21 mouse cellular contexts compared by ENCODE assay signal in the genomic region with DNA sequence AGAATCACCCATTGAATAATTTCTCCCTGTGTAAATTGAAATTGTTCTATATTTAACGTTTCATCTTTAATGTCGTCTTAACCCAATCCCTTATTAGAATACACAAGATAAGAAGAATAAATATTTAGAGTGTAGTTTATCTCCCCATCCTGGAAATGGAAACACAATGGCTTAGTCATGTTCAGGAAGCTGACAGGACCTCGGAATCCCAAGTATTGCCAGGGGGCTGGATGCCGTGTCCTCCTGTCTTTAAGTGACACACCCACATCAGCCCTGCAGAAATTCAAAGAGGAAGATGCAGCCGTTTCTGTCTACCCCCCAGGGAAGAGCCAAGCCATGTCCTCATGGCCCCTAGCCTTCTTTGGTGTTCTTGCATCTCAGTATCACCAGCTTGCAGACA.
"Had no signal": no experiment of that assay in that cellular context is flagged by ENCODE, and none has a peak within 500 bp of the region (broad histone marks: within the 10 kb centered on the region; RNA-seq: fewer than 3 reads in every experiment).

No protein-coding gene starts in this region.

- H3K27ac ChIP-seq: liver, embryonic 13.5 days; liver, embryonic 15.5 days; macrophage; midbrain, embryonic 10.5 days; midbrain, embryonic 12.5 days; neural tube, embryonic 13.5 days; neural tube, embryonic 15.5 days had no signal

- H3K4me1 ChIP-seq: liver, embryonic 13.5 days; liver, embryonic 15.5 days; midbrain, embryonic 12.5 days; neural tube, embryonic 13.5 days; neural tube, embryonic 15.5 days had no signal

- H3K9me3 ChIP-seq: liver, embryonic 13.5 days; liver, embryonic 15.5 days; midbrain, embryonic 10.5 days; neural tube, embryonic 15.5 days had no signal

- H3K9ac ChIP-seq: liver, embryonic 13.5 days; liver, embryonic 15.5 days; liver, postnatal 0 days; lung, embryonic 14.5 days; midbrain, embryonic 12.5 days; neural tube, embryonic 13.5 days; neural tube, embryonic 15.5 days had no signal

- ATAC-seq: liver, postnatal 0 days; midbrain, embryonic 16.5 days had no signal

- H3K4me2 ChIP-seq: liver, embryonic 11.5 days; liver, embryonic 13.5 days; liver, embryonic 15.5 days; lung, embryonic 14.5 days; midbrain, embryonic 12.5 days; neural tube, embryonic 13.5 days; neural tube, embryonic 15.5 days had no signal

- H3K27me3 ChIP-seq: liver, embryonic 13.5 days; liver, embryonic 15.5 days; midbrain, embryonic 12.5 days; neural tube, embryonic 13.5 days; neural tube, embryonic 15.5 days had no signal

- DNase-seq: liver; liver, embryonic 13.5 days; liver, postnatal 0 days; lung, embryonic 14.5 days; midbrain, embryonic 14.5 days; right cerebral cortex, adult 18-20 months; right cerebral cortex, postnatal 25 days; right cerebral cortex, postnatal 4 days; spleen, adult 18-20 months; thymus, adult 18-20 months; thymus, postnatal 14 days; thymus, postnatal 36 days had no signal

- H3K4me3 ChIP-seq: liver, embryonic 13.5 days; liver, embryonic 15.5 days; midbrain, embryonic 10.5 days; midbrain, embryonic 12.5 days; myocyte; neural tube, embryonic 13.5 days; neural tube, embryonic 15.5 days had no signal

- H3K36me3 ChIP-seq: liver, embryonic 13.5 days; liver, embryonic 15.5 days; midbrain, embryonic 12.5 days; neural tube, embryonic 13.5 days; neural tube, embryonic 15.5 days had no signal
